Mouse (Mus musculus): ENCODE data around the gene Gm49721. TPM values are rescaled to one million over a fixed set of nuclear protein-coding genes. Genes with fewer than 3 reads are reported as not detected.
"Not testable (repeated sequence)": the region's sequence is repeated elsewhere in the genome, so short reads cannot be mapped to it uniquely, and the experiment has no call there.

The Gm49721 gene
- total RNA-seq, 2 experiments from 2014 or later, result not detected

- DNase-seq; intact Hi-C loops (cut with DNase I): not testable (repeated sequence)
Observed at GRCm38 (mm10) chr17:6979380-6979779, 676 bp downstream of the Gm49721 start.

DNA sequence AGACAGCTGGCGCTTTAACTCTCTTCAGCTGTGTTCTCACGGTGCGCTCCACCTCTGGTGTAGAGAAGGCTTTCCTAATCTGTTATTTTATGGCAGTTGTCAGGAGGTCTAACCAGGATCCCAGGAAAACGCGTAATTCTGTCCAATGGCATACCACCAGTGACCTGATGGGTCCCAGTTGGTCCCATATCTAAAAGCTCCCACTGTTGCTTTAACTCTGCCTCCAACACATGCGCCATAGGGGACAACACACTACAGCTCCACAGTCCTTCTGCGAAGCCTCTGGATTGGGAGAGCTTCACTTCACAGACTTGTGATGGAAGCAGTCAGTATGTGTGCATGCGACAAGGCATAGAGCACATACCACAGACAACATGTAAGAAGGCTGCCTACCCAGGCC is 1.4 kb downstream of the Gm49721 start:
- intact Hi-C loops (cut with DNase I); DNase-seq: not testable (repeated sequence)

DNA sequence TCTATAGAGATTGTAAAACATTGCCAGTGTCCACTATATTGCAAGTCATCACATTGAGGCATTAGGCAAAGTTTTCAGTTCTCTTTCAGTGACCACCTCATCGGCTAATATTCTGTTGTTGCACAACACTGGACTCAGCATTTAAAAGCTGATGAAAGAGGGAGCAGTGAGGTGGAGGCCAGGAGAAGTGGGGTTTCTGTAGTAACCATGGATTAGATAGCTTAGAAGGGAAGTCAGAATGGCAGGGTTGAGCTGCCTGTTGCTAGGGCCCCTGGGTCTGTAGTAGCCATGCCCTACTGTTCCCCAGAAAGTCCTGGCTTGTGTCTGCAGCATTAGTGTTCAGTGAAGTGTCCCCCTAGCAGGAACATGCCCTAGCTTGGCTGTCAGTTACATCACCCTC is 7.4 kb downstream of the Gm49721 start:
- DNase-seq; intact Hi-C loops (cut with DNase I): not testable (repeated sequence)

GRCm38 (mm10) chr17:6995504-6995903 is 16.8 kb downstream of the Gm49721 start:
- intact Hi-C loops (cut with DNase I); DNase-seq: not testable (repeated sequence)

DNA sequence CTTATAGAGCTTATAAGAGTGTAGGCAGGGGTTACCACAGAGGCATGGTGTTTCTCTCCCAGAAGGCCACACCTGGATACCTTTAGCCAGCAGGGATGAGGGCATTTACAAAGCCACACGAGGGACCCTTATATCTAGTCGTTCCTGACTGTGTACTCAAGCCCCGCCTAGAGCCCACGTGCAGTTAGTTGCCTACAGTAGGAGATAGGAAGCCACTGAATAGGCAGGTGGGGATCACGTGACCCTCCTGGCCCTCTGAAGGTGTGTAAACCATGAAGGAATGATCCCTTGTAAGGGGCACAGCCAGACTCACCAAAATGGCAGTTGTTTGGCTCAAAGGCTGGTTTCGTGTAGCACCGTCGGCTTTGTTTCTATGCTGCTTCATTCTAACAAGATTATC is 18.1 kb downstream of the Gm49721 start:
- intact Hi-C loops (cut with DNase I); DNase-seq: not testable (repeated sequence)

DNA sequence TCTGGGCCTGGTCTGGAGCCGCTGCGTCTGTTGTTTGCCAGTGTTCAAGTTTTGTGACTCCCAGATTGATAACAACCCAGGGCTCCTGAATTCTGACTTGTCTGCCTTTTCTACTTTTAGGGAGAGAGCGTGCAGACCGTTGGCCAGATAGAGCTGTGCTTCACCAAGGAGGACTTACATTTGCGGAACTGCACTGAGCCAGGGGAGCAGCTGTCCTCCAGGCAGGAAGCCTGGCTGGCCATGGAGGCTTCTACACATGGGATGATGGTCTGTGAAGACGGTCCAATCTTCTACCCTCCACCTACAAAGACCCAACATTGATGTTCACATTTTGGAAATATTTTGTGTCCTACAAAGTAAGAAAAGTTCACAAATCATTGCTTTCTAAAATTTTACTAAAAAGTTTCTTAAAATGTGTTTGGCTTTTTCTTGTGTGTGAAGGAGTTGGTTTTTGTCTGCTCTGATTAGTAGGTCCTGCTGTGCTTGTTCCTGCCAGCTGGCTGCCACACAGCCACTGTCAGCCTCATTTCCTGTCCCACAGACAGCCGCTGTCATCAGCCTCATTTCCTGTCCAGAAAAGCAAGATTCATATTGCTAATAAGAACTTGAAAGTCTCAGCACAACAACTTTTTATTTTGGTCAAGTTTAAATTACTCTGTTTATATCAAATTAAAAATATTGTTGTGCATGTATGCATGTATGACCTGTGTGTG is 19.2 kb downstream of the Gm49721 start:
- DNase-seq; intact Hi-C loops (cut with DNase I): not testable (repeated sequence)

GRCm38 (mm10) chr17:7001790-7002585 is 23.3 kb downstream of the Gm49721 start:
- DNase-seq; intact Hi-C loops (cut with DNase I): not testable (repeated sequence)

GRCm38 (mm10) chr17:7003392-7003791 is 24.7 kb downstream of the Gm49721 start:
- intact Hi-C loops (cut with DNase I); DNase-seq: not testable (repeated sequence)

GRCm38 (mm10) chr17:7005646-7006045 is 26.9 kb downstream of the Gm49721 start:
- not testable (repeated sequence) for DNase-seq

GRCm38 (mm10) chr17:7008885-7009284 is 30.2 kb downstream of the Gm49721 start:
- DNase-seq; intact Hi-C loops (cut with DNase I): not testable (repeated sequence)

More at GRCm38 (mm10) chr17:7005646-7006045, 26.9 kb downstream of the Gm49721 start:
- intact Hi-C loops (cut with DNase I), result not testable (repeated sequence)

DNA sequence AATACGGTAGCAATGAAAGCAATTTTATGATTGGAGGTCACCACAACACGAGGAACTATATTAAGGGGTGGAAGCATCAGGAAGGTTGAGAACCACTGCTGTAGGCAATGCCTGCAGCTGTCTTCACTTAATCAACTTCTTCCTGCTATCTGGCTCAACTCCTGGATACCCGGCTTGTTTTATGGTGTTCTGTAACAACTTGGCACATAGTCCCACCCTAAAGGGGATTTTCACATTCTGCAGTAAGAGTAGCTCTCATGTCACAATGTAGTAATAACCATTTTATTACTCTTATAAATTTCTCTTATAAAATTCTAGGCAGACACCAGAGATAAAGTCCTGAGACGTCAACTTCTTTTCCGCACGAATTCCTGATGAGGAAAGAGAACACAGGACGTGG is 30.7 kb downstream of the Gm49721 start:
- DNase-seq; intact Hi-C loops (cut with DNase I): not testable (repeated sequence)

DNA sequence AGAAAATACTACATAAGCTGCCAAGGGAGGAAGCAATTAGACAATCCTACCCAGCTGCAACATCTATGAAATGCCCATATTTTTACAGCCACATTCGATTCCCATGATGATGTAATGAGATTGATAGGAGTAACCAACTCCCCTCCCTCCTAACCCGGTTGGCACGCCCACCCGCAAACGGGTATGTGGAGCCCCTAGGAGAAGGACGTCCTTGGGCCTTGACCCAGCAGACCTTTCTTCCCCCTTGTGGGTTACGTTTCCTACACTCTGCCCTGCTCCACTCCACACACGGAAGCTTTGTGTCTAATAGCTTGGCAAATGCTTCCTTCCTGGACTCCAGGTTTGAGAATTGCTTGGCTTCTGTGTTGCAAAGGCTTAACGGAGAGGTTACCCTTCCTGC is 31.2 kb downstream of the Gm49721 start:
- DNase-seq; intact Hi-C loops (cut with DNase I): not testable (repeated sequence)

- intact Hi-C loops (cut with DNase I); DNase-seq: not testable (repeated sequence)
Observed at GRCm38 (mm10) chr17:7014190-7014589, 35.5 kb downstream of the Gm49721 start.

- DNase-seq; intact Hi-C loops (cut with DNase I): not testable (repeated sequence)
Observed at GRCm38 (mm10) chr17:7025257-7025656, 46.6 kb downstream of the Gm49721 start, which contains the start of gene Gm1604a. TSS of gene Gm1604a (plus strand) at chr17:7025568.

GRCm38 (mm10) chr17:7025764-7026346 is 47.2 kb downstream of the Gm49721 start:
- DNase-seq; intact Hi-C loops (cut with DNase I): not testable (repeated sequence)

- peak in 1 of 2 experiments; percentile 10 for DNase-seq
- intact Hi-C loops (cut with DNase I), result not testable (repeated sequence)
Observed at GRCm38 (mm10) chr17:7030204-7030603, 51.5 kb downstream of the Gm49721 start.

DNA sequence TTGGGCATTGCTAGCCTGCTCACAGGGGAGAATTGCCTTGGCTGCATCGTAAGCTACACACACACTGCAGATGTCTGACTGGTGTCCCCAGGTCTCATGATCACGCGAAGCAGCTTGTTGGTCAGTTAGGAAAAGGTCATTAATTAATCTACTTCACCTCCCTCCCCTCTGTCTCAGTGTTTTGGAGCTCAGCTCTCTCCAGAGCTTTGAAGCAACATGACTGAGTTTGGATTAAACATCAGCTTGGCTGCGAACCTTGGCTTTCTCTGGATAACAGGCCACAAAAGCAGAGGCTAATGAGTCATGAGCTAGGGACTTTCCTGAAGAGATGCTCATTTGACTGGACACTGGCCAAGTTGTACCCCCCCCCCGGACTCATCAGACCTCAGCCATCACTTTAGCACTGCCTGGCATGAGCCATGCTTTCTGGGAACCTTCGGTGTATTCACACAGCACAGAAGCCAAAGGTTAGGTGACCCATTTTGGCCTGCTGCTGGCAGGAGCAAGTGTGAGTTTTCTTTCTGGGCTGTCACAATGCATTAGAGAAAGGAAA is 52.0 kb downstream of the Gm49721 start:
- DNase-seq; intact Hi-C loops (cut with DNase I): not testable (repeated sequence)

- intact Hi-C loops (cut with DNase I); DNase-seq: not testable (repeated sequence)
Observed at GRCm38 (mm10) chr17:7033192-7034166, 54.8 kb downstream of the Gm49721 start.

DNA sequence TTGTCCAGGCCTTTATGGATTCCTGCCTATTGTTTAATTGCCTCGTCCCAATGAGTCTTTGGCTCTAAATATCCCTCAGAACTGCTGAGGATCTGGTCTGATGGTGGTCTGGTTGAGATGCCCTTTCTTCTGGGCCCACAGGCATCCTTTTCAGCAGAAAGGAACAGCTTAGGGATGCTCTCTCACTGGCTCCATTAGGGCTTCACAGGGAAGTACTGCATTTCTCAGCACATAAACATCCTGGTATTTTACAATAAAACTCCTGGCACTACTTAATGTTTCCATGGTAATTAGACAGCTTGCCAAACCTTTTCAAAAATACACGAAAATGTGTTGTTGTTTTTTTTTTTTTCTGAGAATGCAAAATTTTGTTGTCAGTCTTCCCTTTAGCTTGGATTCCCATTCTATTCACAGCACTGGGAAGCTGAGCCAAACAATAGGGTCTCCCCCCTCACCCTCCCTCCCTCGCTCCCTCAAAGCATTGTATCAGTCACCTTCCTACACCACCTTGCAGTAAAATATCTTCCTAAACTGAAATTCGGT is 90.4 kb downstream of the Gm49721 start:
- intact Hi-C loops (cut with DNase I); DNase-seq: not testable (repeated sequence)

Data from heart, postnatal 10 days (tissue).